Mouse (Mus musculus): Measurements from ENCODE around the gene Cpeb4.
"Not testable (repeated sequence)": the region's sequence is repeated elsewhere in the genome, so short reads cannot be mapped to it uniquely, and the experiment has no call there.

The Cpeb4 gene

DNA sequence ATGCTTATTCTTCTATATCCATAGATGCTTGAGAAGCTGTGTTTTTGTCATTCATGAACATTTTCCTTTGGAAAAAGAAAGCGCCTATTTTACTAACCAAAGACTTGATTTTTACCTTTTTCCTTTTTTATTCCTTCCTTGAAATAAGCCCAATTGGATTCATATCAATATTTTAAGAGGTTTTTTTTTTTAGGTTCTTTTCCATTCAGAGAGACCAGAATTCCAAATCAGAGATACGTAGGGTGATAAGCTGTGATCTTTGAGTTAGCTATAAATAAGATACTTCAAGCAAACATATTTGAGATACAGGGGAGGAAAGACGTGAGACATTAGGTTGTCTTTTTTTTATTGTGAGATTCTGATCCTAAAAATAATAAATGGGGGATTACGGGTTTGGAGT is at the start of gene Cpeb4:
Gene Cpeb4, plus strand, starts transcription at position 301 of the 400 bp plus-strand sequence.
- DNase-seq: no peak

DNA sequence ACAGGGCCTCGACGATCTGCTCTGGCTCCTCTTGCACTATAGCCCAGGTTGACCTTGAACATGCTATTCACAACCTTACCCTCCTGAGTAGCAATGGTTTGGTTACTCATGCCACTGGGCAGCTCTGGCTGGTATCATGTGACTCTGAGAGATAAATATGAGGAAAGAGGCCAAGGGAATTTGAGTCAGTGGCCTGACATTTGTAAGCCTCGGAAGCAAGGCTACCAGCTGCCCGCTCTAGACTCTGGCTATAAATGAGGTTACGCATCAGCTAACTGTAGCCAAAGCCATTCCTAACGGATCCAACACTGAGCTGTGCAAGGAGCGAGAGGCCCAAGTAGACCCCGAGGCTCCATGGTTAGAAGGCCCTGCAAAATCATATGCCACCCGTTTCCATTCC is 49.5 kb upstream of the Cpeb4 start:
- no peak for DNase-seq

- DNase-seq: no peak
Measured at GRCm38 (mm10) chr11:31823513-31823912, 48.5 kb upstream of the Cpeb4 start.

GRCm38 (mm10) chr11:31824504-31825166 is 47.4 kb upstream of the Cpeb4 start:
- peak; percentile 19 for DNase-seq

DNA sequence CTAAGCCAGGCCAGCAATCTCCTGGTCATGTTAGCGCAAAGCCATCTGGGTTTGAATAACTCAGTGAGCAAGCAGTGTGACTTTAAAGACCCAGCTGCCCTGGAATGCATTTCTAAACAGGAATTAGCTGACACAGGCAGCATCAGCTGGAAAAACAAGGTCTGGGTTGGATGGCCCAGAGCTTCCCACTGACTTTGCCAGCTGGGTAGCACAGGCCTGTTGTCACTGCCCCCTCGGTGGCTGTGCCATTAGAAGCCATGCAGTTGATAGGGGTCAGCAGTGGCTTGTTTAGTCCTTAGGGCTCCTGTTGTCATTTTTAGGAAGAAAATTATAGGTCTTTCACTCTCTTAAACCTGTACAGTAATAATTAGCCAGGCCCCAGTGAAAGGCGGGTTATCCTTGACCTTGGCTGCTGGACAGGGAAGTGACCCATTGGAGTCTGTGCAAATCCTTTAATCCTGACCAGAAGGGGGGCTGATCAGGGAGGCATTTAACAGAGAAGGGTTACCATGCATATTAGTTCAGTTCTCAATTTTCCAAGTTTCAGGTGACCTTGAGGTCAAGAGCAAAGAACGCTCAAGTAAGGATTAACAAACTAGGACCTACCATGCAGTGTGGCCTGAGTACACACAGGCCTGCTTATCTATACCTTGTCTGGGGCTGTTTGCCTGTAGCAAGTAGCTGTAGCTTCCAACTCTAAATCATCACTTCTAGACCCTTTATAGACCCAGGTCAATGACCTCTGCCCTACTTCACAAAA is 43.8 kb upstream of the Cpeb4 start:
- DNase-seq: no peak

- DNase-seq: no peak
Measured at GRCm38 (mm10) chr11:31828771-31829072, 43.3 kb upstream of the Cpeb4 start.

DNA sequence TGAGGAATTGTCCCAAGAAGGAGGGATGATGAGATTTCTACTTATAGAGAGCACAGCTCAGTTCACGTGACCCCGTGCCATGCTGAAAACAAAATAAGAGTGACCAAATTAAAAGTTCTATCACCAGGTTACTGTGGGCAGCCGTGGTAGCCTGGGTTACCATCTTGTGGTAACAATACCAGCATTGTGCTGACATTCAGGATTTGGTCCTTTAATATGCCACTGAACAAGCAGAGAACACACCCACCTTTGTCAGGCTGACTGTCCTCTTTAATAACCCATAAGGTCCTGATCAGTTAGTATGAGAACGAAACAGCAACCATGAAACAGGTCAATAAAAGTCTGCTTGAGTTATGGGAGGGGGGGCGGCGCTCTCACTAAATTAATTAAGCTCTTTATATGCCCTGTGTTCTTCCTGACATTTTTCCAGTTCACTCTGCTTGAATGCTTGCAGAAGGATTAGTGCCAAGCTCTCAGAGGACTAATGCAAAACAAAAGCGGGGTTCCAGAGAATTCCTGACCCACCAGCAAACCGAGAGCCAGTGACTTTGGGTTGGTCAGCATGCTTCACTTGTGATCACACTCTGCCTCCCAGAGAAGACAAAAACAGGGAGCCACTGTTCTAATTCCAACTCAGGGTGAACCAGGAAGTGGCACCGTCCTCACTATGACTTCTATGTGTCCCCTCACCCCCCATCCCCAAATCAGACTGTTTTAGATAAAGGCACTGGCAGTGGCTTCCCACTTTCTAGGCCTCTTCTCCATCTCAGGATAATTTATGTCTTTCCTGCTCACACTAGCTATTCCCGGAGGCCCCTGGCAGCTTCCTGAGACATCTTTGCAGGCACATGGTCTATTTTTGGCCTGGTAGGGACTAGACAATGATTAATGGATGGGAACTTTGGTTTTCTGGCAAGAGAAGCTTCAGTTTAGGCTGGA is 41.5 kb upstream of the Cpeb4 start:
- DNase-seq: no peak

GRCm38 (mm10) chr11:31831451-31831850 is 40.6 kb upstream of the Cpeb4 start:
- no peak for DNase-seq

- peak; percentile 48 for DNase-seq
Measured at GRCm38 (mm10) chr11:31831983-31832382, 40.0 kb upstream of the Cpeb4 start.

- DNase-seq: no peak
Measured at GRCm38 (mm10) chr11:31832439-31832980, 39.5 kb upstream of the Cpeb4 start.

GRCm38 (mm10) chr11:31833506-31833905 is 38.5 kb upstream of the Cpeb4 start:
- DNase-seq: no peak

- DNase-seq: no peak
Measured at GRCm38 (mm10) chr11:31835352-31835751, 36.7 kb upstream of the Cpeb4 start.

DNA sequence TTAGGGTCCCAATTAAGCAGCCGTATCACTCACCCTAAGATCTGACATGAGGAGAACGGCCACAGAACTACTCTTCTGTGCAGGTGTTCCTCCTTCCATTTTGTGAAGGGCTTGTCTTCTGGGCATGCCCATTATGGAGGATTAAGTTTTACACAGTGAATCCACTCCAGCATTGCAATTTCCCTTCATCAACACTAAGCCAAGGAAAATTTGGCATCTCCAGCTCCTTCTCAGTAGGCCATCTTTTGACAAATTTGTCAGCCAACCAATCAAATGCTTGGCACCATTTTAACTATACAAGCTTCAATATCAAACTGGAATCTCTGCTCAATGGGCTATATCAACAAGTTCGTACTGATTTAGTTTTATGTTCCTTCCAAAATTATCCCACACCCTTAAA is 34.8 kb upstream of the Cpeb4 start:
- DNase-seq: no peak

GRCm38 (mm10) chr11:31837753-31838152 is 34.3 kb upstream of the Cpeb4 start:
- DNase-seq: no peak

DNA sequence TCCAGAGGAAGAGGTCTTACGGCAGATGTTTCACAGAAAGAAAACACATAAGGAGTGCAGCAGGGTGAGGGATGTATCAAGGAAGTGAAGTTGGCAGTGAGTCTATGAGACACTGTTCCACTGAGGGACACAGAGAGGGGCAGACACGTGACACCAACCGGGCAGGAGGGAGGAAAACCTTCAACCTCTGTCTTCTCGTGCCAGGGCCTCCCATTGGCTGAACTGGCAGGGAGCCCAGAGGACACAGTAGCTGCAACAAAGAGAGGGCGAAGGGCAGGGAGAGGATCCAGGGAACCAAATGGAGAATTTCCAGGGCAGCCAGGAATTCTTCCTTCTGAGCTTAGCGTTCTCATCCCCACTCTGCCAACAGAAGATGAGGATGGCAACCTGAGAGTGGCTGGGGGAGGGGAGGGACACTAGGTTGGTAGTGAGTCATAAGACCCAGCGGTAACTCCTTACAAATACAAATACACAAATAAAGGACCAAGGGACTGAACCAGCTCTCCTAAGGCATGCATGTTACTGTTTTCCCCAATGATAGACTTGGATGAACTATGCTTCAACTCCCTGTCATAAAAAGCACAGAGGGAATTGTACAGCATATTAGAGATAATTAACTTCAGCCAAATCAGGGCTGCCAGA is 33.4 kb upstream of the Cpeb4 start:
- no peak for DNase-seq

GRCm38 (mm10) chr11:31839084-31839460 is 32.9 kb upstream of the Cpeb4 start:
- DNase-seq: no peak

- DNase-seq: peak; percentile 10
Measured at GRCm38 (mm10) chr11:31842171-31842959, 29.6 kb upstream of the Cpeb4 start.

GRCm38 (mm10) chr11:31843177-31843833 is 28.7 kb upstream of the Cpeb4 start:
- DNase-seq: no peak

GRCm38 (mm10) chr11:31843834-31844188 is 28.2 kb upstream of the Cpeb4 start:
- DNase-seq: no peak

DNA sequence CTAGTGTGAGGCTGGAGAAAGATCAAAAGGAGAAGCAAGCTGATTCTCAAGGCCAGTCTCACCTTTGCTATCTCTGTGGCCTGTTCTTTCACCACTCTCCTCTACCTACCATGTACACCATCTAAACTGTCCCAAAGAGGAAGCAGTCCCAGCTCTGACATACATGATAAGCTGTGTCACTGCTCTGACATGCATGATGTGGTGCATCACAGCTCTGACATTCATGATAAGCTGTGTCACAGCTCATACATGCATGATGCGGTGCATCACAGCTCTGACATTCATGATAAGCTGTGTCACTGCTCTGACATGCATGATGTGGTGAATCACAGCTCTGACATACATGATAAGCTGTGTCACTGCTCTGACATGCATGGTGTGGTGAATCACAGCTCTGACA is 26.9 kb upstream of the Cpeb4 start:
- not testable (repeated sequence) for DNase-seq

DNA sequence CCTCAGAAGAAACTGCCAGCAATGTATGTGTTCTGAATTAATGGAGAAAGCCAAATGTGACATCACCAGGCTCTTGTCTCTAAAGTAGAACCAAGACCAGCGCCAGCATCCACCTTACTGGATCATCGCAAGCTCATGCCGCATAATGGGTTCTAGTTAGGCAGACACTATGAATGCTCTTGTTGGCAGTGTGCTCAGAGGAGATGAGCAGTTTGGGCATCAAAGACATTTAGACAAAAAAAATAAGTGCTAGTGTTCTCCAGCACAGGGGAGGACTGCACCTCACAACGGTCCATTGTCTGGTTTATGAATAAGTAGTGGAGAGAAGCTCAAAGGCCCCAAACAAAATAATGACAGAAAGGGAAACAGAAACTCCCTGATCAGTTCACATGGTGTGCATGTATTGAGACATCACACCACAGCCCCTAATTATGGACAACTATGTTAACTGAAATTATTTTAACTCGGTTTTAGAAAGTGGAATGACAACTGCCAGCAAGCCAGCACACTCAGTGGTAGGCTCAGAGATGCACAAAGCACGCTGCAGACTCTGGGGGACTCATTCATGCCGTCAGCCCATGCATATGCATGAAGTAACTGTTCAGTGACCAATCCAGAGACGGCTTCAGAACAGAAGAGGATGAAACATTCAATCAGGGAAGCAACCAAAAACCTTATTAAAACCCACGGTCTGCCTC is 25.1 kb upstream of the Cpeb4 start:
- no peak for DNase-seq

Measured in thymus, postnatal 14 days (tissue).